Mouse (Mus musculus) midbrain, embryonic 10.5 days (tissue): ENCODE measurements around the gene Vcp. TPM values are rescaled to one million over a fixed set of nuclear protein-coding genes. Genes with fewer than 3 reads are reported as not detected.

Experiments used
- DNase-seq: peaks from one replicate; pipeline ENCODE4 v3.0.0-alpha.2; 2017; ENCODE audit warnings: low spot score
- H3K27ac ChIP-seq: fragments of 300-500 bp; sonication (generic); replicated peaks from 2 replicates; pipeline ENCODE4 v1.5.1; 2016; ENCODE audit warnings: mild to moderate bottlenecking
- H3K27me3 ChIP-seq: fragments of 300-500 bp; sonication (generic); 2 replicates; pipeline ENCODE4 v1.6.1; 2016; ENCODE audit warnings: low read depth, mild to moderate bottlenecking; ENCODE audit not compliant: poor library complexity, severe bottlenecking
- H3K36me3 ChIP-seq: fragments of 300-500 bp; sonication (generic); 2 replicates; pipeline ENCODE4 v1.6.1; 2016; ENCODE audit warnings: mild to moderate bottlenecking, moderate library complexity
- H3K4me1 ChIP-seq: fragments of 300-500 bp; sonication (generic); 2 replicates; pipeline ENCODE4 v1.6.1; 2016
- H3K4me3 ChIP-seq: fragments of 300-500 bp; sonication (generic); 2 replicates; pipeline ENCODE4 v1.5.1; 2016; ENCODE audit warnings: mild to moderate bottlenecking, moderate library complexity
- H3K9me3 ChIP-seq: fragments of 300-500 bp; sonication (generic); replicated peaks from 2 replicates; pipeline ENCODE4 v1.6.1; 2016; ENCODE audit warnings: mild to moderate bottlenecking
- WGBS: fragments of 180-500 bp; shearing (Covaris S2); methylation state at CpG from one replicate; pipeline ENCODE4 v1.1.7; 2016; 5-methylcytosine and 5-hydroxymethylcytosine counted together
- polyA plus RNA-seq: library from polyadenylated mRNA; unstranded; fragments of >200 nt; fragmentation: Nextera tagmentation; extraction: Ambion mirVana; gene quantifications from 2 replicates; pipeline ENCODE4 v1.2.1, GENCODE M21; 2016

Gene Vcp
- polyA plus RNA-seq, 1 experiment from 2014 or later = 656 TPM

- DNase-seq = peak; percentile 69
- WGBS = 10% methylated on average over 5 of the region's 5 CpGs
- no peak overlapping the region for H3K4me3 ChIP-seq
- peaks cover 15% of the 10 kb centered on the region for H3K27me3 ChIP-seq
- H3K9me3 ChIP-seq = no peaks in the 10 kb centered on the region
- H3K27ac ChIP-seq = 0 out of 2 replicates have a peak overlapping the region, but pooled peaks have one; percentile 2
- H3K4me1 ChIP-seq = peaks cover 51% of the 10 kb centered on the region
- H3K36me3 ChIP-seq = no peaks in the 10 kb centered on the region
Measured at GRCm38 (mm10) chr4:42945952-42946351, 54.4 kb downstream of the Vcp start.

GRCm38 (mm10) chr4:42945445-42945844 is 54.9 kb downstream of the Vcp start:
- peaks cover 15% of the 10 kb centered on the region for H3K27me3 ChIP-seq
- no peak for DNase-seq

GRCm38 (mm10) chr4:42945043-42945442 is 55.3 kb downstream of the Vcp start:
- peaks cover 15% of the 10 kb centered on the region for H3K27me3 ChIP-seq
- no peaks in the 10 kb centered on the region for H3K36me3 ChIP-seq
- H3K4me3 ChIP-seq = no peak overlapping the region
- no peaks in the 10 kb centered on the region for H3K9me3 ChIP-seq
- 14% methylated on average over 6 of the region's 6 CpGs for WGBS
- peaks cover 42% of the 10 kb centered on the region for H3K4me1 ChIP-seq
- no peak overlapping the region for H3K27ac ChIP-seq
- no peak for DNase-seq

More at GRCm38 (mm10) chr4:42945445-42945844, 54.9 kb downstream of the Vcp start:
- Histone ChIP-seq H3K27ac (no peak overlapping the region), H3K4me3 (no peak overlapping the region), H3K4me1 (peaks cover 46% of the 10 kb centered on the region), H3K36me3 (no peaks in the 10 kb centered on the region), H3K9me3 (no peaks in the 10 kb centered on the region)
- 88% methylated on average over 3 of the region's 3 CpGs for WGBS

GRCm38 (mm10) chr4:42944185-42944584 is 56.1 kb downstream of the Vcp start:
- Histone ChIP-seq H3K27me3 (peaks cover 21% of the 10 kb centered on the region), H3K27ac (no peak overlapping the region), H3K9me3 (no peaks in the 10 kb centered on the region), H3K4me3 (no peak overlapping the region), H3K4me1 (peaks cover 36% of the 10 kb centered on the region), H3K36me3 (no peaks in the 10 kb centered on the region)
- DNase-seq = no peak
- 87% methylated on average over 9 of the region's 9 CpGs for WGBS

GRCm38 (mm10) chr4:42943341-42943740 is 57.0 kb downstream of the Vcp start:
- WGBS = 89% methylated on average over 5 of the region's 5 CpGs
- H3K4me1 ChIP-seq = peaks cover 28% of the 10 kb centered on the region
- H3K4me3 ChIP-seq = no peak overlapping the region
- H3K27me3 ChIP-seq = peaks cover 26% of the 10 kb centered on the region
- DNase-seq = no peak
- H3K9me3 ChIP-seq = no peaks in the 10 kb centered on the region
- no peaks in the 10 kb centered on the region for H3K36me3 ChIP-seq
- H3K27ac ChIP-seq = no peak overlapping the region

GRCm38 (mm10) chr4:42941396-42941795 is 58.9 kb downstream of the Vcp start:
- no peak overlapping the region for H3K27ac ChIP-seq
- H3K4me1 ChIP-seq = peaks cover 8% of the 10 kb centered on the region
- H3K36me3 ChIP-seq = no peaks in the 10 kb centered on the region
- H3K4me3 ChIP-seq = no peak overlapping the region
- 82% methylated on average over 7 of the region's 7 CpGs for WGBS
- H3K27me3 ChIP-seq = peaks cover 22% of the 10 kb centered on the region
- H3K9me3 ChIP-seq = no peaks in the 10 kb centered on the region
- DNase-seq = no peak

GRCm38 (mm10) chr4:42933630-42934029 is 66.7 kb downstream of the Vcp start:
- H3K27me3 ChIP-seq = peaks cover 44% of the 10 kb centered on the region
- peaks cover 8% of the 10 kb centered on the region for H3K4me1 ChIP-seq
- H3K9me3 ChIP-seq = no peaks in the 10 kb centered on the region

GRCm38 (mm10) chr4:42932229-42932969 is 67.9 kb downstream of the Vcp start:
- H3K4me3 ChIP-seq = no peak overlapping the region
- peaks cover 34% of the 10 kb centered on the region for H3K27me3 ChIP-seq
- peaks cover 8% of the 10 kb centered on the region for H3K4me1 ChIP-seq
- no peak for DNase-seq
- no peaks in the 10 kb centered on the region for H3K9me3 ChIP-seq
- no peaks in the 10 kb centered on the region for H3K36me3 ChIP-seq
- no peak overlapping the region for H3K27ac ChIP-seq
- WGBS = 75% methylated on average over 8 of the region's 8 CpGs

More at GRCm38 (mm10) chr4:42933630-42934029, 66.7 kb downstream of the Vcp start:
- Histone ChIP-seq H3K36me3 (no peaks in the 10 kb centered on the region), H3K27ac (no peak overlapping the region), H3K4me3 (peak overlapping the region; percentile 40)
- peak; percentile 65 for DNase-seq
- WGBS = 9% methylated on average over 22 of the region's 22 CpGs

Other genes starting within 250 kb of the Vcp start
- gene Ccl19, start 243.9 kb downstream of the Vcp start, polyA plus RNA-seq = 0.48 TPM in 1 of 2 replicates, not detected in the other
- gene Ccl21a, start 226.5 kb downstream of the Vcp start, polyA plus RNA-seq = 0.21 and 0.27 TPM in 2 replicates
- gene Fam205a1, start 146.6 kb downstream of the Vcp start, polyA plus RNA-seq = not detected in 2 replicates
- 0.38 and 0.73 TPM in 2 replicates for gene Gm12394, start 143.7 kb downstream of the Vcp start, polyA plus RNA-seq
- 0.60 and 0.98 TPM in 2 replicates for gene Fam205c, start 126.3 kb downstream of the Vcp start, polyA plus RNA-seq
- gene Phf24, start 83.8 kb downstream of the Vcp start, polyA plus RNA-seq = 1.6 and 2.1 TPM in 2 replicates
- 14.9 and 22.6 TPM in 2 replicates for gene Dnajb5, start 50.7 kb downstream of the Vcp start, polyA plus RNA-seq
- gene 1700022I11Rik, start 30.9 kb downstream of the Vcp start, polyA plus RNA-seq = 0.47 and 0.59 TPM in 2 replicates
- gene Fancg, start 10.0 kb upstream of the Vcp start, polyA plus RNA-seq = 25.0 and 27.2 TPM in 2 replicates
- 21.8 and 27.5 TPM in 2 replicates for gene Pigo, start 25.3 kb upstream of the Vcp start, polyA plus RNA-seq
- gene Stoml2, start 31.2 kb upstream of the Vcp start, polyA plus RNA-seq = 419 and 471 TPM in 2 replicates
- 27.4 and 40.4 TPM in 2 replicates for gene Fam214b, start 45.7 kb upstream of the Vcp start, polyA plus RNA-seq
- 9.9 and 14.2 TPM in 2 replicates for gene Unc13b, start 58.4 kb upstream of the Vcp start, polyA plus RNA-seq